Mouse (Mus musculus) liver (tissue): ENCODE measurements around the gene Fyn.

Experiments
- DNase-seq: peaks from one replicate; pipeline ENCODE4 v3.0.0-alpha.2; 2020; ENCODE audit warnings: mixed read lengths

The Fyn gene

DNA sequence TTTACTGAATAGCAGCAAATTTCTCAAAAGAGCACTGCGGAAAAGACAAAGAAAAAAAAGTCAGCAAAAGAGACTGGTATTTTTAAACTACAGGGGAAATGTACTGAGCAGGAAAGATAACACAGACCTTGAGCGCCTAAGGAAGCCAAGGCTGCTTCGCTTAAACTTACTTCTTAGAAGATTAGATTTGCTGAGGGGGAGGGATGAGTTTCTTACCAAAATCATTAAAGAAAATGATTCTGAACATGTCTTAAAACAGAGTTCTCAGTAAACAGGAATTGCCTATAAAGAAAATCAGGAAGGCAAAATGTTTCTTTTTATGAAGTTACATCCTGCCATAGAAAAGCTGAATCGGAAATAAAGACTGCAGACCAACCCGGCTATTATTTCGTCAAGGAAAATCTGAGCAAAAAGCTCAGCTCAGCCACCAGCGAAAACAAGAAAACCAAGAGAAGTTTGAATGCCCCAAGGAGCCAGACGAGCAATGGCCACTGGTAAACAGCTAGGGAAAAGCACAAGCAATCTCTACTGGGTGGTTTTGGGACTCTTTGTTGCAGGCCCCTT lies at the start of gene Fyn:
TSS of gene Fyn (plus strand) at position 284 of the 564 bp plus-strand sequence.
- DNase-seq = no peak

DNA sequence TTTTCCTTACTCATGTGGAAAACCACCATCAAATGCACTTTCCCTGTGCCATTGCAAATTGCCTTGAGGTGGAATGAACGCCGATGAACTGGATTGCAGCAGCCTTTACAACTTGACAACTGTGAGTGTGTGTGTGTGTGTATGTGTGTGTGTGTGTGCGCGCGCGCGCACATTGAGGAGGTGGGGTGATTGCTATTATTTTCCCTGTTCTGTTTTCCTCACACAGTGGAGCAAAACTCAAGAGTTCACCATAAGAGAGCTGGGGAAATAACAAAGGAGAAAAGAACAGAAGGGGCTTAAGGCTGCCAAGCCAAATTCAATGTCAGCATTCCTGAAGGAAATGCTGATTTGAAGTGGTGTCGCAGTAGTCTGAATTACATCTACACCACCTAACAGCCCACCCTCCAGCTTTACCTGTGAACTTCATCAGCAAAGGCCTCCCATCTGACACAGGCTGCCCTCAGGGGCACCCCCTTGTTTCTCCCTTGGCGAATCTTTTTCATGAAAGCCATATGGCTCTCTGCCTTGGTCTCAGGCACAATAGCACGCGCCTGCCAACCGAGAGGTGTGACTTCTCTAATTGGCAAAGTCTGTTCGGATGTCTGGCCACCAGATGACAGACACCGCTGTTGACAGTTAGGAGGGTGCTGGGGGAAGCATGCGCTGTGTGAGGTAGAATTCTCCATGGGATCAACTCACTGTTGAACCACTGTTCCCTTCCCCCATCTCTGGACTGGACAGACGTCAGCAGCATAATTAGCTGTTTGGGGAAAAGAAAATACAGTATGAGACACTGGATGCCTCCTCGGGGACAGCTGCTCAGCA lies 47.6 kb upstream of the Fyn start:
- DNase-seq = no peak

DNA sequence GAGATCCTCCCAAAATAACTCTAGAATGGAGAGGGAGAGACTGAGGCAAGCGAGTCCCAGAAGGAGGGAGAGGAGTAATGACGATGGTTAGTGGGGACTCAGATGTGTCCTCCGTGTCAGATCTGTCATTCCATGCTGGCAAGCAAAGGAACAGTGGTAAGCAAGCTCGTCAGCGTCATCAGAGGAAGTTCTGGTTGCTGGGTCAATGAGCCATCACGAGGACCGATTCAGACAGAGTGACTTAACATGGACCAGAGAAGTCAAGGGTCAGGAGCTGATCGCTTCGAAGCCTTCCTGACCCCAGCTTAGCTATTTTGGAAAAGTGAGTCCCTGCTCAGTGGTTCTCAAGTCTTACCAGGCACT lies 47.1 kb upstream of the Fyn start:
- no peak for DNase-seq

DNA sequence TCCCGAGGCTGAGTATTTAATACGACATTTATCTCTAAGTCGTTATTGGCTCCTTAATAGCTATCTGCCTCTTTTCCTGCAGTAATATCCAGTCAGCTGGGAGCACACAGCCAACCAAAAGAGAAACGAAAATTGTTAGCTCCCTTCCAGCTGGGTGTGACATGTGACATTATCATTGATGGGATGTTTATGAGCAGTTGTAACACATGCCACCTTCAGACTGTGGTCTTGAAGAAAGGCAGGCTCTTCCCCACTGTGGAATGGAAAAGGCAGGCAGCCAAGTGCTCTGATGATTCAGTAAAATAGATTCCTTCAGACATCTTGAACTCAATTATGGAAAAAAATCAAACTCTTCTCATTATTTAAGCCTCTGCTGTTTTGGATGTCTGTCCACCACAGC lies 46.5 kb upstream of the Fyn start:
- DNase-seq = no peak

DNA sequence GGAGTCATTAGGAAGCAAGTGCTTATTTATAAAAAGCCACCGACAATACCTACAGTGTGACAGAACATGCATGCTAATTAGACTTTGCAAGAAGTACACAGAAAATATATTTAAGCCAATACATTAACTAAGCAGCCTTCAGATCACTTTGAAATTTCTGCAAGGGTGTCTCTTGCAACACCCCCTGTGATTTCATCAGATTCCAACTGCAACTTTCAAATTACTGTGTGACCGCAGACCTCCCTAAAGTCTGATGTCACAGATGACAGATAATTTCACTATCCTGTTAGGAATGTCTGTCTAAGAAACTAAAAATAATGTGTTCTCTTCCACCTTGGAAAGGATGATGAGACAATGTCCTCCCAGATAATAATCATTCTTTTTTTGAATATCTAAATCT lies 44.4 kb upstream of the Fyn start:
- DNase-seq = no peak

DNA sequence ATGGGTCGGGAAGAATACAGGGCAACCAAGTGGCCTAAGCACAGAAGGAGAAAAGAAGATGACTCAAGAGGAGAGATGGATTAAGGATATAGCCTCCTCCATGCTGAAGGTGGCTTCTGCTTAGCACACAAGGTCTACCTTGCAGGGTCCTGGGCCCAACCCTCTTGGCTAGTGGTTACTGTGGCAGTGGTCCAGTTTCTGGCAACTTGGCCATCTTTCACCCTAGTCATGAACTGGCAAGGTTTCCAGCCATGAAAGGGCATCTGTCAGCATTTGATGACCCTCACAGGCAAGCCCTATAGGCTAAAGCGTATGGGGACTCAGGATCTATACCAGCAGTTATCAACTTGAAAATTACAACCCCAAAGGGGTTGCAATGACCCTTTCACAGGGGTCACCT lies 40.0 kb upstream of the Fyn start:
- no peak for DNase-seq

DNA sequence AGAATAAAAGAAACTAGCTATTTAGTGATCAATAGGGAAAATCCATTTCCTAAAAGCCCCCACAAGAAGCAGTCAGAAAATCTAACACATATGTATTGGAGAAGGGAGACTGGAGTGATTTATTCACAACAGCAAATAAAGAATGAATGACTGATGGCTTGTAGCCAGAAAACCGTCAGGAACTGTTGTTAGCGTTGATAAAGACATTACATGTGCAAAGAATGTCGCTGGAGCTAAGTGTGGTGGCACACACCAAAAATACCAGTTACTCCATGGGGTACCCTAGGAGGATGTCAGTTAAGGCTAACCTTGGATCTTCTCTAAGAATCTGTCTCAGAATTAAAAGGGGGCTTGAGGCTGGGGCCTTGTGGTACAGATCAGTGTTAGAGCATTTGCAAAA lies 34.3 kb upstream of the Fyn start:
- no peak for DNase-seq

DNA sequence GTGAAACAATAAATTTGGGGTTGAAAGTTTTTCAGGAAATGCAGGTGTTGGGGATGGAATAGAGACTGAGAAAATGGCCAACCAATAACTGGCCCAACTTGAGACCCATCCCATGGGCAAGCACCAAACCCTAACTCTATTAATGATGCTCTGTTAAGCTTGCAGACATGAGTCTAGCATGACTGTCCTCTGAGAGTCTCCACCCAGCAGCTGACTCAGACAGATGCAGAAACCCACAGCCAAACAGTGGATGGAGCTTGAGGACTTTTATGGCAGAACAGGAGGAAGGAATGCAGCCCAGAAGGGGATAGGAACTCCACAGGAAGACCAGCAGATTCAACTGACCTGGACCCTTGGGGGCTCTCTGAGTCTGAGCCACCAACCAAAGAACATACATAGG lies 32.8 kb upstream of the Fyn start:
- no peak for DNase-seq

DNA sequence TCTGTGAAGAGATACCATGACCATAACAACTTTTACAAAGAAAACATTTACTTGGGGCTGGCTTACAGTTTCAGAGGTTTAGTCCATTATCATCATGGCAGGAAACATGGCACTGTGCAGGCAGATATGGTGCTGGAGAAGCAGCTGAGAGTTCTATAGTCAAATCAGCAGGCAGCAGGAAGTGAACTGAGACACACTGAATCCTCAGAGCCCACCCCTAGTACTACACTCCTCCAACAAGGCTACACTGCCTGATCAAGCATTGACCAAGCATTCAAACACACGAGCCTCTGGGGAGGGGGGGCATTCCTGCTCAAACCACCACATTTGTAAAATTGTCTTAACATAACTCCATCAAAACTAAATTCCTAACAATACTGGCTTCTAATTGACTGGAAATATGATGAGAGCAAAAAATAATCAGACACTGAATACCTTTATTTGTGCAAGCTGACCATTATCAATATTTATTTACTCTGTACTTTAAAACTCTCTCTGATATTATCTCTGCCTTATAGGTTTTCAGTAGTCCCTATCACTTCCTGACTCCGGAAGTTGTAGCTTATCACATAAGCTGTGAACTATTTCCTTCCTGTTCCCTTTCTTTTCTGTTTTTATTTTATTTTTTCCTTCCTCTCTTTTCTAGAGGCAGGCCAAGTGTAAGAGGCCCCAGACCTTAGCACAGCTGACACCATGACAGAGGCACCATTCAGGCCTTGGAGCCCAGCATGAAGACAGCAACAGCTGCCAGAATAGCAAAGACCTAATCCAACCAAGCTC lies 29.3 kb upstream of the Fyn start:
- DNase-seq = no peak

DNA sequence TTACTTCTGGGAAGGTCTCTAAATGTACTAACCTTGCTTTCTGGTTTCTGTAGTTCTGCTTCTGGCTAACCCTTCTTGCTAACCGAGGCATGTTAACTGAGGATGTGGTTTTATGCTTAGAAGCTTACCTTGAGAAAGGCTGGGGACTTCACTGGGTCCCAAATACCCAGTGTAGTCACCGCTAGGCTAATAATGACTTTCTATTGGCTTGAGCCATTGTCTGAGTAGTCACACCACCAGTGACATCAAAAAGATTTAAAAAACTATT lies 28.8 kb upstream of the Fyn start:
- no peak for DNase-seq

DNA sequence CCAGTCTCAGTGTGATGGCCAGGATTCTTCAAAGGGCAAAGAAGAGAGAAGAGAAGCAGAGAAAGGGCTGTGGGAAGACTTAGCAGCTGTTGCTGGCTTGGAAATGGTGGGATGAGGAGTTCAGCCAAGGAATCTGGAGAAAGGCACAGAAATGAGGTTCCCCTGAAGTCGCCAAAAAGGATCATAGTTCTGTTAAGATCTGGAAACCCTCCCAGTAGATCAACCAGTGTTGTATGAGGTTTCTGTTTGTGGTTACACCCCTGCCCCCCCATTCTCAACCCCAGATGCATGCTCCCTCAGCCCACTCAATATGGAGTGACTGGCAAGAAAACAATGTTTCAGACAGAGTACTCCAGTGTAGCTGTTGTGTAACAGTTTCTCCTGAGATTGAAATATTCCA lies 25.1 kb upstream of the Fyn start:
- DNase-seq = no peak

DNA sequence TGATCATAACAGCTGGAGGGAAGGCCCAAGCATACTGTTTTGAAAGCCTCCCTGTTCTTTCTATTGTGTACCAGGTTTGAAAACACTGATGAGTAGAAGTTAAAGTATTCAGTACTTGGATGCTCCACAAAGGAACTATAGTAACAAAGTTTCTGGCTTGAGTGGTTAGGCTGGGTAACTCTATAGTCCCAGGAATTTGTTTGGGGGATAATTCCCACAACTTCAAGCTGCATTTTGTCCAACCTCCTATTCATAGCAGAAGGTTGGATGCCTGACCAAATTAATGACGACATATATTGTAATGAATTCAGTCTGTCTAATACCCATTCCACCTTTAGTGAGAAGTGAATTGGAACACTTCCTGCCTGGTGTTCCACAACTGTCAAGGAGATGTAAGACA lies 22.7 kb upstream of the Fyn start:
- no peak for DNase-seq

DNA sequence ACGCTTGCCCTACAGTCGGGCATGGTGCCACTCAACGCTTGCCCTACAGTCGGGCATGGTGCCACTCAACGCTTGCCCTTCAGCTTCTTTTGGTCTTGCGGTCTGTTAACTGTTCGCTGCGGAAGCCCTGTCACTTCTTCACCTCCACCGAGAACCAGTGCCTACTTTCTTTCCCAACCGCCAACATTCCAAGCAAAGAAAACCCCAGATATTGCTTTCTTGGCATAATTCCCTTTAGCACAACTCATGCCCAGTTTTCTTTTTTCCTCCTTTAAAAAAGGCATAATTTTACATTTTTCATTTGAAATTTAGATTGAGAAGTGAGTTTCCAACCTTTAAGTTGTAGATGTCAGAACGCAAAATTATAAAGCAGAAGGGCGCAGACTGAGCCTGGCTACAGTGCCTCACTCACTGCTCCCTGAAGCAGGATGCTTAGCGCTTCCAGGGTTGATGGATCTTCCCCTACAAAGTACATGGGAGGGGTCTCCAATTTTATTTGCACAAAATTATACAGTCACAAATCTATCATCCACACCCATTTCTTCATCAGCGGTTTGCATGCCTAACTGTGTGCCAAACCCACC lies 18.8 kb upstream of the Fyn start:
- no peak for DNase-seq

DNA sequence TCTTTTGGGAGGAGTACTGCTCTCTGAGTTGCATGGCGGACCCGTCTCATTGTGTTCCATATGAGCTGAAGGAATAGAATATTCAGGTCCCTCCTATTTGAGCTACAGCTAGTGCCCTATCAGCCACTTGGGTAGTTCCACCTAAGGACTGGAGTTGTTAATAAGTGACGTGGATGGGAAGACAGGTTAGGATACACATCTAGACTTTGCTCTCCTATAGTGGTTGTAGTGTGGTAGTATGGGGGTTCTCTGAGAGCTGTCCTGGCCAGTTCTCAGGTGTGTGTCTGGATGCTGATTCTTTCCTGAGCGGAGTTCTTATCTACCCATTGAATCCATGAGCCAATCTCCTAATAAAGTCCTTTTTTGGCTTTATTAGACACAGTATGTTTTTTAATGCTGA lies 4.5 kb upstream of the Fyn start:
- no peak for DNase-seq

DNA sequence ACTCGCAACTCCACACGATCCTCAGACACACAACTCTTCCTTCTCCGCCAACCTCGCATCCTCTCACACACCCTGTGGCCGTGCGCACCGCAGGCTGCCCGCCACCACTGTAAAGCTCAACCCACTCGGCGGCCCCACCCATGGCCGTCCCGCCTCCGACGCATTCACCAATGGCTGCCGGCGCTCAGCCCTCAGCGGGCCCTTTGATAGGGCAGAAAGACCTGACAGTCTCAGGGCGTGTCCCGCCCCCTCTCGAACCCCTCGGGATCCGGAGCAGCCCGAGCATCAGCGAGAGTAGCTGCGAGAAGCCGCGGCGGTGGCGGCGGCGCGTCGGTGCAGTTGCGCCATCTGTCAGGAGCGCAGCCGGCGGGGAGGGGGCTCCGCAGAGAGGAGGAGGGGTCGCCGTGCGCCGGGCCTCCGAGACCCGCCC lies 862 bp downstream of the Fyn start:
- peak; percentile 98 for DNase-seq

DNA sequence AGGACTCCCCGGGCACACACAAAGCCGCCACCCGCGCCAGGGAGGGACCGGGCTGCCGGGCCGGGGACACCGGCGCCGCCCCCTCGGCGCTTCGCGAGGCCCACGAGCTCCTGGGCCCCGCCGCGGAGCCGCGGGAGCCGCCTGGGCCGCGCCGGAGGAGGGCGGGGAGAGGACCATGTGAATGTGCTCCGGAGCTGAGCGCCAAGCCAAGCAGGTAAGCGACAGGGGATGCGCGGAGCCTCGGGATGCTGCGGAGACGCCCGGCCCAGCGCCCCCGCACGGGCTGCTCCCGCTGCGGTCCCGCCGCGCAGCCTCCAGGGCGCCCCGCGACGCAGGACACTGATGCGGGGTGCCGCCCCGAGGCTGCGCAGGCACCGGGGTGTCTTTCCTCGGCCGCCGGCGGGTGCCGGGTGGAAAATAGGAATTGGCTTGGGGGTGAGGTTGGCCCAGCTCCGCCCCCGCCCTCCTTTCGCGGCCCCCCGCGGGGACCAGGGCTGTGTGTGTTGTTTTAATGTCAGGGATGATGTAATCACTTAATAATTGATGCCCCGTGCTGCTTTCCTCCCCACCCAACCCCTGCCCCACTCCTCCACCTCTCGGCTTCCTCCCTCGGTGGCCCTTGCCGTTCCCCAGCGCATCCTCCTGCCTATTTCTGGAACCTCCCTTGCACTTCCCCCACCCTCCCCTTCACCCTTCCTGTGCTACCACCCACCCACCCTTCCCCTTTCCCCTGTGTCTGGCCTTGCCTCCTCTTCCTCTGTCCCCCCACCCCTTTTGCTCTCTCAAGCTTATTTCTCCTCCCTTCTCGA lies 1.5 kb downstream of the Fyn start:
- DNase-seq = peak; percentile 52

DNA sequence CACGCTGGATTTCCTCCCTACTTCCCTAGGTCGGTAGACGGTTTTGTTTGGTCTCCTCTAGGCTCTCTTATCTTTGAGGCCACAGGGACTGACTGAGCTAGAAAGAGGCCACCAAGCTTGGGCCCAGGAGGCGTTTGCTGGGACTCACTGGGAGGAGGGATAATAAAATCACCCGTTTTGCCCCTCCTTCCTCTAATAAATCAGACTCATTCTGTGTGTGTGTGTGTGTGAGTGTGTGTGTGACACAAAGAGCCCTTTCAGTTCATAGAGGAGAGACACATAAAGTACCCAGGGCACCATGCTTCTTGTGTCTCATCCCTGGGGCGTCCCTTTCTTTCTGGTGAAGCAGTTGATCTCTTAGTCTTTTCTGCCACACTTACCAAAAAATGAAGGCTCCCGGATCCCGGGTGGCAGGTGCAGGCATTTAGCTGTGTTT lies 2.1 kb downstream of the Fyn start:
- DNase-seq = peak; percentile 70

DNA sequence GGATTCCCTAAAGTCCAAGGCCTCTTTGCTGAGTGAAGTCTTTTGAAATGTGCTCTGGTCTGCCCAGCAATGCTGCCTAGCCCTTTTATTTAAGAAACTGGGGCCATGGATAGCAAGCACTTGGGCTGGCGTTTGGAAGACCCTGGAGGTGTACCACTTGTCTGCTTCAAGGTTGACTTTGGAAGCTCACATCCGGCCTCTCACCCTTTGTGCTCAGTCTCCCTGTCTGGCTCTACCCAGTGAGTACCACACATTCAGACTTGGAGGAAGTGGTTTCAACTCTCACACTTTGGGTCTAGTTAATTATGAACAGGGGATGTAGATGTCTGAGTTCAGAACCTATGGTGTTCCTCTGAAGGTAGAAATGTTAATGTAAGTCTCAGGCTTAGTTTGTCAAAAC lies 2.8 kb downstream of the Fyn start:
- no peak for DNase-seq

DNA sequence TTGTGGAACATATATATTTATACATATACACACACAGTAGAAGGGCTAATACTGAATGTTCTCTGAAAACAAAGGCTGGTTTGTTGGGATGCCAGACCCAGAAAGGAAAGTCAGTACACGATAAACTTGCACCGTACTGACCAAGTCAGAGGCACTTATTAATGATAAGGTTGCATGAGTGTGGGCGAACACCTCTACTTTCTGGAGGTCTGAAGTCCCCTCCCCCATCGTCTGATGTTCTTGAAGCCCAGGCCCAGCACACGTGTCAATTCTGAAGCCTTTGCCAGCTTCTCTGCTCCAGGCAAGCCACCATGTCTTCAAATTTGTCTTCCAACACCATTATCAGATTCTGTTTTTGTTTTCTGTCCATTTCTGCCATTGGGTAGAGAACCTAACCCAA lies 3.3 kb downstream of the Fyn start:
- DNase-seq = no peak

DNA sequence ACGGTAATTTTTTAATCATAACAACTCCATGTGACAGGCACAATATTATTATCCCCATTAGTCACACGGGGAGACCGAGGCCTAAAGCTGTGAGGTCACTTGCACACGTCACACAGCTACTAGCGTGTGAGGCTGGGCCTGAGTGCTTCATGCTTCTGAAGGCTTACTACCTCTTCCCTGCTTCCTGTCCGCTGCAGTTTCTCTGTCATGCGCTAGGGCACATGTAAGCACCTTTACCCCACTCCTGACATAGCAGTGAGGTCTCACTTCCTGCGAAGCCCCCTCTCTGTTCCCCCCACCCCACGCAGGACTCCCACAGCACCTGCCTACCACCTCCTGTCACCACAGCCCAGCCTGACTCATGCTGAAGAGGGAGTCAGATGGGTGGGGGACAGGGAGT lies 8.0 kb downstream of the Fyn start:
- DNase-seq = no peak

DNA sequence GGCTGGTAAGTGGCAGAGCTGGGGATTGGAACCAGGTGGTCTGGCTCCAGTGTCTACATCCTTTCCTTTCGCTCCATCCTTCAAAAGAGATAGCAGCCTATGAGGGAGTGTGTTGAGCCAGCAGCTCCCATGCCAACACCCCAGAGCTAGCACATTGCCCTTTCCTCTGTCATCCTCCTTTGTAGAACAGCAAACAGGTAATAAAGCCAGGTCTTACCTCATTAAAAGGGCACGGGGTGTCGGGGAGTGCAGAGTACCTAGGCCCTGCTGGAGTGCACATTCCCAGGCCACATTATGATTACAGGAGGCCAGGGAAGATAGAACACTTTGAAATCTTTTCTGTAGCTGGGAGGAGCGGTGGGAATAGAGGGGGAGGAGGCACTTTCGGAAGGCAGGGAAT lies 8.6 kb downstream of the Fyn start:
- no peak for DNase-seq

DNA sequence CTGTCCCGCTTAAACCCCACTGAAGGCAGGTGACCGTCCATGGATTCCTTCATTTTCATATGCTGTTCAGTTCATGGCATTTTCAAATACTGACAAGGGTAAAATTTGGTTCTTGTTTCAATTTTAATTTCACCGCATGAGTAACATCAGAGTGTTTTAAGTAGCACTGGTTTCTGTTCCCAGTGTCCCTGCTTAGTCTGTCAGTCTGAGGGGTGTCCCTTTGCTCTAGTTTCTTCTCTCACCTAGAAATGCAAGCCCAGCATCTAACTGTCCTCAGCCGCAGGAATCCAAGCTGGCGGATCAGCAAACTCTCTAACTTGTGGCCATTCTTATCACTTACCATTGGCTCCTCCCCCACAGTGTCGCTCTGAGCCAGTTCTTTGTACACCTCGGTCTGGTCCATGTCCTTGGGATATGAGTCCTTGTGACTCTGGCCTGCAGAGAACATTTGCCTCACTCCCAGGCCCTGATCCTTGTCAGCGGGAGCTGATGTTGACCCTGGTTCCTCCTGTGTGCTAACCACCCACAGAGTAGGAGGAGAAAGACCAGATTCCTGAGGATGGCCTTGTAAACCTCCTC lies 9.5 kb downstream of the Fyn start:
- peak; percentile 11 for DNase-seq

DNA sequence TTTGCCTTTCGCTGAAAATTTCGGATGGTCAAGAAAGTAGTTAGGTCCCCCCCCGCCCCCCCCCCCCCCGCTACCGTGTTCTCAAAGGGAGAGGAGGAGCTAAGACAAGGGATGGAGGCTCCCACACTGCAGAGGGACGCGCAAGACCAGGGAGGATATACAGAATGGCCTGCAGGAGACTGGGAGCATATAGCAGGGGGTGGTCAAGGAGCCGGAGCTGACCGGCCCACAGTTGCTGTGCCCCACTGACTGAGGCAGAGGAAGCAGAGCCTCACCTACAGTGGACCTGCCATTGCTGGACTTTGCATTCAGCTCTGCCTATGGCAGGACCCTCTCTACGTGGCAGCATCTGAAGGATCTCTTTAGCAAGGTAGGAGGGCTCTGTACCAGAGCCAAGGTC lies 10.6 kb downstream of the Fyn start:
- DNase-seq = no peak
